Mouse (Mus musculus) G1E (cell line): Measurements from ENCODE around the gene Mmp27. TPM values are rescaled to one million over a fixed set of nuclear protein-coding genes. Genes with fewer than 3 reads are reported as not detected.
A peak's percentile ranks its signal among the peaks of the same experiment; 100 is the strongest.

Source experiments
- ATAC-seq: 2 replicates; pipeline ENCODE4 v1.8.0; 2016; ENCODE audit warnings: mild to moderate bottlenecking; ENCODE audit not compliant: insufficient number of reproducible peaks, poor library complexity, low FRiP score, severe bottlenecking; ENCODE audit errors: extremely low read depth
- DNase-seq: peaks from one replicate; pipeline ENCODE4 v3.0.0; 2012; ENCODE audit warnings: low spot score
- H3K27me3 ChIP-seq: 2 replicates; pipeline ENCODE4 v1.6.1; 2012; ENCODE audit warnings: mild to moderate bottlenecking, low read length, inconsistent platforms; ENCODE audit not compliant: insufficient read depth
- H3K36me3 ChIP-seq: replicated peaks from 2 replicates; pipeline ENCODE3; 2012; ENCODE audit warnings: mild to moderate bottlenecking, inconsistent platforms
- H3K4me1 ChIP-seq: 2 replicates; pipeline ENCODE4 v1.6.1; 2012; ENCODE audit warnings: low read depth, low read length, inconsistent platforms, mixed read lengths; ENCODE audit not compliant: insufficient read depth
- H3K4me3 ChIP-seq: 2 replicates; pipeline ENCODE4 v1.5.1; 2012; ENCODE audit warnings: low read depth, mild to moderate bottlenecking, inconsistent platforms, low read length, moderate library complexity, mixed read lengths
- H3K9me3 ChIP-seq: replicated peaks from 2 replicates; pipeline ENCODE4 v1.6.1; 2012; ENCODE audit warnings: inconsistent platforms
- CTCF ChIP-seq: IDR thresholded peaks from 2 replicates; pipeline ENCODE4 v1.5.1; 2012; ENCODE audit warnings: low read depth, low read length, inconsistent platforms, mixed read lengths
- GATA1 ChIP-seq: IDR thresholded peaks from 2 replicates; pipeline ENCODE4 v1.6.1; 2012; ENCODE audit warnings: borderline replicate concordance, low read length, inconsistent platforms, mixed read lengths
- GATA2 ChIP-seq: IDR thresholded peaks from 2 replicates; pipeline ENCODE4 v1.6.1; 2012; ENCODE audit warnings: low read depth, low read length, inconsistent platforms, borderline replicate concordance
- POLR2AphosphoS5 ChIP-seq: IDR thresholded peaks from 2 replicates; pipeline ENCODE4 v1.6.1; 2012; ENCODE audit warnings: low read depth, low read length, inconsistent platforms; ENCODE audit not compliant: insufficient replicate concordance
- TAL1 ChIP-seq: conservative IDR thresholded peaks from 2 replicates; pipeline ENCODE4 v1.6.1; 2012; ENCODE audit warnings: low read depth, low read length, inconsistent platforms, mixed read lengths
- polyA plus RNA-seq: library from polyadenylated mRNA; stranded (reverse); fragments of >175 nt; gene quantifications from 2 replicates; pipeline ENCODE4 v1.2.3, GENCODE M21; 2012
- total RNA-seq, 2 experiments: library from RNA; stranded (forward) in 1 of 2; stranded (reverse) in 1 of 2; fragments of 200-1000 nt in 1 of 2; fragments of >200 nt in 1 of 2; fragmentation: Nextera tagmentation in 1 of 2; gene quantifications; 2 replicates each; pipeline ENCODE4 v1.2.3; 2014 to 2017

The Mmp27 gene
- total and polyA plus RNA-seq, 3 experiments = 0.68 to 3.4 TPM; not detected in 1

DNA sequence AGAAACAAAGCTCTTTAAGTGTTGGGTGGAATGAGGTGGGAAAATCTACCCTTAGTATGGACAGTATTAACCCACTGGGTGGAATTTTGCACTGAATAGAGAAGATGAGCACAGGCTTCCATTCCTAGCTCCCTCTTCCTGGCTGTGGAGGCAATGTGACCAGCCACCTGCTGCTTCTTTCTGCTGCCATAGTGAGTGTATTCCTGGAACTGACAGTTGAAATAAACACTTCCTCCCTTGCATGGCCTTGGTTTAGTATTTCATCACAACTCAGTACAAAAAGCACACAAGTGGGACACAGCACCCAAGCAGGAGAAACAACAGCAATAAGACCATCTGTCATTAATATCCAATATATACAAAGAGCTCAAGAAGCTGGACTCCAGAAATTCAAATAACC lies 19.3 kb upstream of the Mmp27 start:
- Histone ChIP-seq H3K36me3 (no peaks in the 10 kb centered on the region), H3K4me1 (peaks cover 3% of the 10 kb centered on the region; the same call in 1 of the 2 replicates), H3K4me3 (no peak overlapping the region), H3K27me3 (0 out of 2 replicates have a peak, but pooled peaks cover 2% of the 10 kb centered on the region), H3K9me3 (no peaks in the 10 kb centered on the region)
- DNase-seq = no peak
- TF ChIP-seq POLR2AphosphoS5 = no peak
- no peak for TF ChIP-seq GATA2
- no peak for TF ChIP-seq GATA1
- TF ChIP-seq TAL1 = no peak
- TF ChIP-seq CTCF = no peak
- no peak for ATAC-seq

- Histone ChIP-seq H3K4me3 (no peak overlapping the region), H3K36me3 (no peaks in the 10 kb centered on the region), H3K27me3 (no peaks in the 10 kb centered on the region), H3K9me3 (no peaks in the 10 kb centered on the region), H3K4me1 (peaks cover 3% of the 10 kb centered on the region; the same call in 1 of the 2 replicates)
- ATAC-seq (no peak), DNase-seq (no peak)
- TF ChIP-seq POLR2AphosphoS5 = no peak
- TF ChIP-seq TAL1 = no peak
Observed at GRCm38 (mm10) chr9:7553536-7553935, 17.7 kb upstream of the Mmp27 start.

GRCm38 (mm10) chr9:7554382-7554781 lies 16.8 kb upstream of the Mmp27 start:
- Histone ChIP-seq H3K4me3 (no peak overlapping the region), H3K9me3 (no peaks in the 10 kb centered on the region), H3K36me3 (no peaks in the 10 kb centered on the region), H3K27me3 (no peaks in the 10 kb centered on the region), H3K4me1 (peaks cover 3% of the 10 kb centered on the region; the same call in 1 of the 2 replicates)
- ATAC-seq = no peak
- no peak for DNase-seq
- no peak for TF ChIP-seq TAL1
- TF ChIP-seq GATA1 = no peak
- no peak for TF ChIP-seq POLR2AphosphoS5
- TF ChIP-seq CTCF = peak; percentile 39; the same call in 1 of the 2 replicates
- TF ChIP-seq GATA2 = no peak

DNA sequence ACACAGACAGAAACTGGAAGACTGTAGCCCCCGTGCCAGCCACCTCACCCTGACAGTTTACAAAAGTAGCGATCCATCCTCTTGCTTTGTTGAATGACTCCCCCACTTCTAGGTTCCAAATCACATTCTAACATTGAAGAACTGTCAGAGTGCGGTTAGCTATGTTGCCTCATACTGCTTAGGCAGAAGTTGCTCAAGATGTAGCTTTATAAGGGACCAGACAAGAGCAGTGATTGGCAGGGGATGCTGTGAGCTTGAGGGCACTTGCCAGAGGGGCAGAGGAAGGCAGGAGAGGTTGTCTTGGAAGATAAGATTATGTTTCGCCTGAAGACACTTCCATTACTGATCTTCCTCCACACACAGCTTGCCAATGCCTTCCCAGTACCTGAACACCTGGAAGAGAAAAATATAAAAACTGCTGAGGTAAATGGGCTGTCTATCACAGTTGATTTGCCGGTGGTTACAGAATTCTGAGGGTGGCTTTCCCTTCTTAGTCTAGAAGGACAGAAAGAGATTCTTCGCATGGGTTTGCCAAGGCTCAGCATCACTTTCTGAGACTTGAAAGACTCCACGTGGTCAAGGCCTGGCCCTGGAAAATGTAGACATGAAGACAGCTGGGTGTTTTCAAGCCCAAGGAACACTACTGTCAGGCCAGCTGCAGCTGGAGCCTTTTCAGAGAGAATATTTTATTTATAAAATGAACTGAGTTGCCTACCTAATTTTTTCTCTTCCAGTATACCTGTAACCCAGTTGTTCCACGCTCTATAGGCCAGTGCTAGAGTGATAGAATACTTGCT lies 12.8 kb upstream of the Mmp27 start, which contains the start of gene Mmp8:
Gene Mmp8 (plus strand): TSS at position 236 of the 797 bp plus-strand sequence.
- DNase-seq = no peak
- Histone ChIP-seq H3K27me3 (no peaks in the 10 kb centered on the region), H3K4me3 (no peak within 1 kb of the TSS), H3K9me3 (no peaks in the 10 kb centered on the region), H3K36me3 (no peaks in the 10 kb centered on the region), H3K4me1 (no peaks in the 10 kb centered on the region)
- no peak for TF ChIP-seq GATA2
- no peak for TF ChIP-seq POLR2AphosphoS5
- no peak for TF ChIP-seq CTCF
- TF ChIP-seq GATA1 = no peak
- TF ChIP-seq TAL1 = no peak
- no peak for ATAC-seq

GRCm38 (mm10) chr9:7560026-7560425 lies 11.2 kb upstream of the Mmp27 start:
- DNase-seq (no peak), ATAC-seq (no peak)
- Histone ChIP-seq H3K27me3 (no peaks in the 10 kb centered on the region), H3K4me1 (no peaks in the 10 kb centered on the region), H3K9me3 (no peaks in the 10 kb centered on the region), H3K36me3 (no peaks in the 10 kb centered on the region), H3K4me3 (no peak overlapping the region)
- TF ChIP-seq TAL1 = no peak
- TF ChIP-seq POLR2AphosphoS5 = no peak
- no peak for TF ChIP-seq CTCF
- no peak for TF ChIP-seq GATA2
- no peak for TF ChIP-seq GATA1

DNA sequence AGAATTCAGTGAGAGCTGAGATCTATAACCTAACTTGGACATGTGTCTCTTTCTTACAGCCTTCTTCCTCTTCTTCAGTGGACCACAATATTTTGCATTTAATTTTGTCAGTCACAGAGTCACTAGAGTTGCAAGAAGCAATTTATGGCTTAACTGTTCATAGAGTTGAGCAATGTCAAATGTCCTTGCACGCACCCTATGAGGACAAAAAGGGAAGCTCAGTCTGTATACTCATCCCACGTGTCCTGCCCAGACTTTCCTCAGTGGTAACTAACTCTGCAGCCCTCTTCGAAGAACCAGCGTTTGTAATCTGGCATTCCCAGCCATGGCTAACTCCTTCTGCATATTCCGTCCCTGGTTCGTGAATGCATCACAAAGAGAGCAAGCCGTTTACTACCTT lies 3.8 kb upstream of the Mmp27 start:
- Histone ChIP-seq H3K36me3 (no peaks in the 10 kb centered on the region), H3K27me3 (no peaks in the 10 kb centered on the region), H3K4me1 (peaks cover 5% of the 10 kb centered on the region), H3K4me3 (no peak overlapping the region), H3K9me3 (no peaks in the 10 kb centered on the region)
- DNase-seq (no peak), ATAC-seq (no peak)
- TF ChIP-seq POLR2AphosphoS5 = no peak
- no peak for TF ChIP-seq GATA2
- TF ChIP-seq CTCF = no peak
- no peak for TF ChIP-seq GATA1
- no peak for TF ChIP-seq TAL1
